Mouse (Mus musculus): ENCODE results near the gene Apobec1. TPM values are rescaled to one million over a fixed set of nuclear protein-coding genes. Genes with fewer than 3 reads are reported as not detected.

Apobec1 gene
- total and polyA plus RNA-seq, 3 experiments: 39.6 to 42.6 (median 41.9) TPM

DNA sequence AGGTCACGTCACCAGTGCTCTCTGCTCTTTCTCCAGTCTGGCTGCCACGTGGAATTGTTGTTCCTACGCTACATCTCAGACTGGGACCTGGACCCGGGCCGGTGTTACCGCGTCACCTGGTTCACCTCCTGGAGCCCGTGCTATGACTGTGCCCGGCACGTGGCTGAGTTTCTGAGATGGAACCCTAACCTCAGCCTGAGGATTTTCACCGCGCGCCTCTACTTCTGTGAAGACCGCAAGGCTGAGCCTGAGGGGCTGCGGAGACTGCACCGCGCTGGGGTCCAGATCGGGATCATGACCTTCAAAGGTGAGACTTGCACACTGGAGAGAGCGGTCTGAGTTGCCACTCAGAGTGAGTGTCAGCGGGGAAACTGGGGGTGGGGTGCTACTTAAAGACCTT, 41.2 kb downstream of the Apobec1 start:
- Histone ChIP-seq H3K27ac (ENCODE audit: insufficient read depth, low read depth) (no peak overlapping the region), H3K4me1 (ENCODE audit: control insufficient read depth in 1 of 2, insufficient read depth in 2 of 2) (peaks cover 3 to 37% of the 10 kb centered on the region in 2 experiments; a peak in 3 of 4 replicates), H3K79me2 (replicated peaks; ENCODE audit: control insufficient read depth, extremely low read depth, insufficient read depth, poor library complexity, severe bottlenecking) (no peaks in the 10 kb centered on the region), H3K27me3 (replicated peaks) (no peaks in the 10 kb centered on the region), H3K4me3 (replicated peaks in 1 of 3; ENCODE audit: low read depth in 2 of 3, low read length in 2 of 3, poor library complexity in 1 of 3) (no peak overlapping the region), H3K36me3 (replicated peaks in 1 of 2; ENCODE audit: control insufficient read depth in 1 of 2, insufficient read depth in 1 of 2, low read length in 1 of 2) (peaks cover 0 to 57% of the 10 kb centered on the region in 2 experiments), H3K4me2 (ENCODE audit: insufficient read depth, low read depth, poor library complexity, severe bottlenecking) (no peak overlapping the region), H3K9ac (ENCODE audit: insufficient read depth, low read depth) (no peak overlapping the region), H3K9me3 (replicated peaks; ENCODE audit: low read length) (peaks cover 2% of the 10 kb centered on the region)
- no peak for DNase-seq (ENCODE audit: extremely low read depth)
- no peak for TF ChIP-seq JUND (conservative IDR thresholded peaks at IDR 0.05; ENCODE audit: low read depth, low read length)
- no peak for TF ChIP-seq BHLHE40 (IDR thresholded peaks at IDR 0.05; ENCODE audit: low read depth, low read length)
- no peak for TF ChIP-seq MEF2A (IDR thresholded peaks at IDR 0.05; ENCODE audit: borderline replicate concordance, low read depth, low read length)
- TF ChIP-seq MAZ (IDR thresholded peaks at IDR 0.05; ENCODE audit: low read depth, low read length): no peak
- no peak for TF ChIP-seq ZNF384 (IDR thresholded peaks at IDR 0.05; ENCODE audit: low read depth, low read length)
- no peak for TF ChIP-seq MAX (IDR thresholded peaks at IDR 0.05; ENCODE audit: low read length)
- no peak for TF ChIP-seq USF2 (conservative IDR thresholded peaks at IDR 0.05; ENCODE audit: low read depth, low read length)
- TF ChIP-seq TCF12 (IDR thresholded peaks at IDR 0.05; ENCODE audit: low read depth, low read length): no peak
- TF ChIP-seq EP300 (IDR thresholded peaks at IDR 0.05; ENCODE audit: low read length): no peak
- TF ChIP-seq SMC3 (IDR thresholded peaks at IDR 0.05; ENCODE audit: low read depth, low read length): no peak
- TF ChIP-seq IRF4 (IDR thresholded peaks at IDR 0.05; ENCODE audit: low read depth, low read length): no peak
- no peak for TF ChIP-seq ETS1 (conservative IDR thresholded peaks at IDR 0.05; ENCODE audit: low read depth, low read length)
- no peak for TF ChIP-seq PAX5 (IDR thresholded peaks at IDR 0.05; ENCODE audit: low read length)
- no peak for TF ChIP-seq MXI1 (IDR thresholded peaks at IDR 0.05; ENCODE audit: low read depth, low read length)
- no peak for TF ChIP-seq GABPA (IDR thresholded peaks at IDR 0.05; ENCODE audit: insufficient replicate concordance, low read depth, low read length)
- TF ChIP-seq NRF1 (IDR thresholded peaks at IDR 0.05; ENCODE audit: low read depth, low read length): no peak
- no peak for TF ChIP-seq CHD2 (IDR thresholded peaks at IDR 0.05; ENCODE audit: low read length)
- no peak for TF ChIP-seq UBTF (IDR thresholded peaks at IDR 0.05; ENCODE audit: low read depth, low read length)
- no peak for TF ChIP-seq NELFE (IDR thresholded peaks at IDR 0.05; ENCODE audit: low read depth, low read length)
- in situ Hi-C loops (cut with MboI; ENCODE audit: low pct_ligation_motif_present, low pct_unique_long_range_greater_than_20kb, low sequenced_read_pairs): loop anchor here (5.0 kb wide), 2 partner anchors 39 to 64 kb away; partner anchors contain the start of gene Rimklb
- dilution Hi-C loops (cut with MboI; ENCODE audit: extremely low pct_ligation_motif_present, extremely low pct_unique_long_range_greater_than_20kb, low sequenced_read_pairs): no loop called here

DNA sequence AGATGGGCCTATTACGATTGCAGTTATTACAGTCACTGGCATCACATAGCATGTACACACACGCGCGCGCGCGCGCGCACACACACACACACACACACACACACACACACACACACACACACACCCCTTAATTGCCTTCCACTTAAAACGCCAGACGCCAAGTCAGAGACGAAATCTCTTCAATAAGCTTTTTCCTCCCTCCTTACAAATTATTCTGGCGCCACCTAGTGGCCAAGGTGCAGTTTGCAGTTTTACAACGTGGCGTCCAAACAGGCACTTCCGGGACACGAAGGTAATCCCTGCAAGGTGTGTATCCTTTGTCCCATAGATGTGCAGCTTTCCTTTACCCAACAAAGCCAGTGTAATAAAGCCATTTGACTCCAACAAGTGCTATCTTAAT, 41.8 kb downstream of the Apobec1 start:
- Histone ChIP-seq H3K27ac (ENCODE audit: insufficient read depth, low read depth) (no peak overlapping the region), H3K4me2 (ENCODE audit: insufficient read depth, low read depth, poor library complexity, severe bottlenecking) (0 out of 2 replicates have a peak overlapping the region, but pooled peaks have one; percentile 32), H3K4me3 (replicated peaks in 1 of 3; ENCODE audit: low read depth in 2 of 3, low read length in 2 of 3, poor library complexity in 1 of 3) (no peak overlapping the region)

More for the DNA sequence above, 41.8 kb downstream of the Apobec1 start:
- no peak overlapping the region for H3K9ac ChIP-seq (ENCODE audit: insufficient read depth, low read depth)
- TF ChIP-seq ELF1 (IDR thresholded peaks at IDR 0.05; ENCODE audit: low read depth, low read length): peak; percentile 94
- TF ChIP-seq MYC (IDR thresholded peaks at IDR 0.05; ENCODE audit: low read depth, low read length): peak; percentile 81; the same call in 1 of the 2 replicates
- TF ChIP-seq CTCF (conservative IDR thresholded peaks at IDR 0.05 in 1 of 2, IDR thresholded peaks at IDR 0.05 in 1 of 2; ENCODE audit: low read depth in 2 of 2, low read length in 2 of 2): peak; percentile 74 to 94
- TF ChIP-seq PAX5 (IDR thresholded peaks at IDR 0.05; ENCODE audit: low read length): no peak
- TF ChIP-seq JUND (conservative IDR thresholded peaks at IDR 0.05; ENCODE audit: low read depth, low read length): no peak
- 0 out of 2 replicates have a peak, but pooled peaks have one; percentile 27 for TF ChIP-seq UBTF (IDR thresholded peaks at IDR 0.05; ENCODE audit: low read depth, low read length)
- peak; percentile 49; the same call in 1 of the 2 replicates for TF ChIP-seq ZC3H11A (IDR thresholded peaks at IDR 0.05; ENCODE audit: low read depth, low read length)
- peak; percentile 47; the same call in 1 of the 2 replicates for TF ChIP-seq MAX (IDR thresholded peaks at IDR 0.05; ENCODE audit: low read length)
- peak; percentile 88 for TF ChIP-seq RAD21 (IDR thresholded peaks at IDR 0.05; ENCODE audit: low read depth, low read length)
- no peak for TF ChIP-seq JUN (IDR thresholded peaks at IDR 0.05; ENCODE audit: insufficient read depth, low read depth, low read length)
- TF ChIP-seq SMC3 (IDR thresholded peaks at IDR 0.05; ENCODE audit: low read depth, low read length): peak; percentile 92
- dilution Hi-C loops (cut with MboI; ENCODE audit: extremely low pct_ligation_motif_present, extremely low pct_unique_long_range_greater_than_20kb, low sequenced_read_pairs): no loop called here
- no peaks in the 10 kb centered on the region for H3K27me3 ChIP-seq (replicated peaks)
- no peaks in the 10 kb centered on the region for H3K79me2 ChIP-seq (replicated peaks; ENCODE audit: control insufficient read depth, extremely low read depth, insufficient read depth, poor library complexity, severe bottlenecking)
- peaks cover 2% of the 10 kb centered on the region for H3K9me3 ChIP-seq (replicated peaks; ENCODE audit: low read length)
- in situ Hi-C loops (cut with MboI; ENCODE audit: low pct_ligation_motif_present, low pct_unique_long_range_greater_than_20kb, low sequenced_read_pairs): loop anchor here (5.0 kb wide), 2 partner anchors 38 to 63 kb away; partner anchors contain the start of gene Rimklb
- H3K4me1 ChIP-seq (ENCODE audit: control insufficient read depth in 1 of 2, insufficient read depth in 2 of 2): peaks cover 3 to 43% of the 10 kb centered on the region in 2 experiments
- H3K36me3 ChIP-seq (replicated peaks in 1 of 2; ENCODE audit: control insufficient read depth in 1 of 2, insufficient read depth in 1 of 2, low read length in 1 of 2): peaks cover 0 to 57% of the 10 kb centered on the region in 2 experiments
- DNase-seq (ENCODE audit: extremely low read depth): peak; percentile 86

Data from CH12.LX (cell line).